Mouse (Mus musculus): ENCODE measurements at regions not wholly inside any gene's neighbourhood (a gene's known extent, or its start where the extent isn't known, plus 50 kb on each side); places are given as distances from the start of the nearest gene placed in this dataset.

GRCm38 (mm10) chr9:33914919-33915318 lies 570.8 kb upstream of the Kirrel3 start:
- no peak for TF ChIP-seq CTCF (conservative IDR thresholded peaks at IDR 0.05; ENCODE audit: insufficient read depth, insufficient read length, low read depth, low read length)
- TF ChIP-seq POLR2A (IDR thresholded peaks at IDR 0.05; ENCODE audit: low read depth, low read length) = no peak
